Mouse (Mus musculus): Measurements from ENCODE around the gene Riox2.

The Riox2 gene

DNA sequence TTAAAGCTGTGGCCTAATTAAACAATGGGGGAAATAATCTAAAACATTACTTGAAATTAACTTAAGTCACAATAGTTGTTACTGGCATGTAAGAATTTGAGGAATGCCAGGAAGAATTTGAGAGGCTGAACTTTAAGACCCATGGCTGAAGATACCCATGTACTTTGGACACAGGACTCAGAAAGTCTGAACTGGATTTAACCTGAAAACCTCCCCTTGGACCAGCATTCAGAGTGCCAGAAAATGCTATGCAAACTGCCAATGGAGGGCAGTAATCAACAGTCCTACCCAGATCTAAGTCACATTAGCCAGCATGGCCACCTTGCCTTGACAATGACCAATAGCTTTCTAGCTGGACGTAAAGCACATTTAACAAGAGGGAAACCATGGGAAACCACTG is 26.4 kb downstream of the Riox2 start:
- Histone ChIP-seq H3K27me3 (ENCODE audit: insufficient read depth, low read length) (no peaks in the 10 kb centered on the region), H3K9me3 (ENCODE audit: low read length) (no peaks in the 10 kb centered on the region), H3K4me1 (replicated peaks; ENCODE audit: low read depth, low read length) (peaks cover 33% of the 10 kb centered on the region), H3K4me3 (replicated peaks; ENCODE audit: low read length) (no peak overlapping the region), H3K36me3 (ENCODE audit: insufficient read depth, low read length) (peaks cover 61% of the 10 kb centered on the region)
- TF ChIP-seq POU5F1 (IDR thresholded peaks at IDR 0.05; ENCODE audit: borderline replicate concordance, low read length), result no peak
- no peak for TF ChIP-seq NANOG (IDR thresholded peaks at IDR 0.05; ENCODE audit: borderline replicate concordance, low read length)
- no peak for TF ChIP-seq CTCF (conservative IDR thresholded peaks at IDR 0.05; ENCODE audit: low read length)

DNA sequence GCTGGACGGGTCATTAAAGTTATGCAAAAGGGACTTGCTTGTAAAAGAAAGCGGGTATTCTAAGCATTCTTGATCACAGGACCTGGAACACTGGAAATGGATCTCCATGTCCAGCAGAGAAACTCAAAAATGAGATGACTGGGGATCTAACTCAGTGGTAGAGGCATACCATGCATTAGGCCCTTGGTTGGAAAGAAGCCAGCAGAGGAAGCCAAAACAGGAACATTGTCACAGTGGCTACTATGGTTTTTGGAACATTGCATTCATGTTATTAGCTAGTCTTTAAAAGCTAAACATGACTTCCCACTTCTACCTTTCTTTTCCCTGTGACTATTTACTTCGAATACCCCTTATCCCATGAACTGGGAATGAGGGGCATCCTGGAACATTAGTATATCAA is 27.6 kb downstream of the Riox2 start:
- H3K27me3 ChIP-seq (ENCODE audit: insufficient read depth, low read length), result no peaks in the 10 kb centered on the region
- TF ChIP-seq POU5F1 (IDR thresholded peaks at IDR 0.05; ENCODE audit: borderline replicate concordance, low read length) (no peak), NANOG (IDR thresholded peaks at IDR 0.05; ENCODE audit: borderline replicate concordance, low read length) (no peak), CTCF (conservative IDR thresholded peaks at IDR 0.05; ENCODE audit: low read length) (no peak)
- no peaks in the 10 kb centered on the region for H3K9me3 ChIP-seq (ENCODE audit: low read length)
- H3K36me3 ChIP-seq (ENCODE audit: insufficient read depth, low read length), result peaks cover 59% of the 10 kb centered on the region
- no peak overlapping the region for H3K4me3 ChIP-seq (replicated peaks; ENCODE audit: low read length)
- peaks cover 22% of the 10 kb centered on the region for H3K4me1 ChIP-seq (replicated peaks; ENCODE audit: low read depth, low read length)

DNA sequence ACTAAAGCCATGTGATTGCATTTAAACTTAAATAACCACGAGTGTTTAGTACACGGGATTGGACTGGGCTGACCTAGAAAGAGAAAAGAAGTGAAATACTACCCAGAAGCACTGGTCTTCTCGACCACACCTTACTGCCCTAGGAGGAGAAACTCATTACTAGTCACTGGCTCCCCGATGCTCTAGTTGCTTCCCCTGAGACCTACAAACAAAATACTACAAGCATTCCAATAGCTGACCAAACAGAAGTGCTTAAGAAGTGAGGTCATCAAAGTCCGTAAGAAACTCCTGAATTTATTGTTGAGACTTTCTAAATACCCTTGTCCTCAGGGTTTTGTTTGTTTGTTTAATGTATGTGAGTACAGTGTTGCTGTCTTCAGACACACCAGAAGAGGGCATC is 38.3 kb downstream of the Riox2 start:
- H3K27me3 ChIP-seq (ENCODE audit: insufficient read depth, low read length), result no peaks in the 10 kb centered on the region
- TF ChIP-seq CTCF (conservative IDR thresholded peaks at IDR 0.05; ENCODE audit: low read length) (no peak), POU5F1 (IDR thresholded peaks at IDR 0.05; ENCODE audit: borderline replicate concordance, low read length) (no peak), NANOG (IDR thresholded peaks at IDR 0.05; ENCODE audit: borderline replicate concordance, low read length) (no peak)
- no peak overlapping the region for H3K4me3 ChIP-seq (replicated peaks; ENCODE audit: low read length)
- peaks cover 11% of the 10 kb centered on the region for H3K36me3 ChIP-seq (ENCODE audit: insufficient read depth, low read length)
- no peaks in the 10 kb centered on the region for H3K9me3 ChIP-seq (ENCODE audit: low read length)
- H3K4me1 ChIP-seq (replicated peaks; ENCODE audit: low read depth, low read length), result 0 out of 2 replicates have a peak, but pooled peaks cover 5% of the 10 kb centered on the region

GRCm38 (mm10) chr16:59515169-59515568 is 43.6 kb downstream of the Riox2 start:
- H3K36me3 ChIP-seq (ENCODE audit: insufficient read depth, low read length), result 0 out of 2 replicates have a peak, but pooled peaks cover 14% of the 10 kb centered on the region
- H3K9me3 ChIP-seq (ENCODE audit: low read length), result no peaks in the 10 kb centered on the region
- peaks cover 9% of the 10 kb centered on the region for H3K4me1 ChIP-seq (replicated peaks; ENCODE audit: low read depth, low read length)
- TF ChIP-seq CTCF (conservative IDR thresholded peaks at IDR 0.05; ENCODE audit: low read length) (no peak), NANOG (IDR thresholded peaks at IDR 0.05; ENCODE audit: borderline replicate concordance, low read length) (no peak), POU5F1 (IDR thresholded peaks at IDR 0.05; ENCODE audit: borderline replicate concordance, low read length) (no peak)
- H3K4me3 ChIP-seq (replicated peaks; ENCODE audit: low read length), result no peak overlapping the region
- no peaks in the 10 kb centered on the region for H3K27me3 ChIP-seq (ENCODE audit: insufficient read depth, low read length)

DNA sequence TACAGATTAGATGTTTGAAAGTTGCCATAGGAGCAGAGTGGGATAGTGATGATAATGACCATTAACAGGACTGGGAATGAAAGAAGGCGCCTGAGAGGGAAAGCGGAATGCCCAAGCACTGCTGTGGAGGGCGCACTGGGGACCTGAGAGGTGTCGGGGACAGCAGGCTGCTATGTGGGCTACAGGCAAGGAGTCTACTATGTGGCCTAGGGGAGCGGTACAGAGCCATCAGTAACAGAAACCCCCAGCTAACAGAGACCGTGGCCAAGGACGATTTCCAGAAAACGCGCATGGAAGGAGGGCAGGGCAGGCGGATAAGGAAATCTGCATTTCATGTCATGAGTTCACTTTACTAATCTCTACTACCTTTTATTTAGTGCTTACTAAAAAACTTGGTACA is 45.4 kb downstream of the Riox2 start:
- H3K9me3 ChIP-seq (ENCODE audit: low read length), result no peaks in the 10 kb centered on the region
- peaks cover 9% of the 10 kb centered on the region for H3K4me1 ChIP-seq (replicated peaks; ENCODE audit: low read depth, low read length)
- peaks cover 17% of the 10 kb centered on the region for H3K36me3 ChIP-seq (ENCODE audit: insufficient read depth, low read length)
- TF ChIP-seq NANOG (IDR thresholded peaks at IDR 0.05; ENCODE audit: borderline replicate concordance, low read length) (no peak), CTCF (conservative IDR thresholded peaks at IDR 0.05; ENCODE audit: low read length) (no peak), POU5F1 (IDR thresholded peaks at IDR 0.05; ENCODE audit: borderline replicate concordance, low read length) (no peak)
- no peak overlapping the region for H3K4me3 ChIP-seq (replicated peaks; ENCODE audit: low read length)
- no peaks in the 10 kb centered on the region for H3K27me3 ChIP-seq (ENCODE audit: insufficient read depth, low read length)

DNA sequence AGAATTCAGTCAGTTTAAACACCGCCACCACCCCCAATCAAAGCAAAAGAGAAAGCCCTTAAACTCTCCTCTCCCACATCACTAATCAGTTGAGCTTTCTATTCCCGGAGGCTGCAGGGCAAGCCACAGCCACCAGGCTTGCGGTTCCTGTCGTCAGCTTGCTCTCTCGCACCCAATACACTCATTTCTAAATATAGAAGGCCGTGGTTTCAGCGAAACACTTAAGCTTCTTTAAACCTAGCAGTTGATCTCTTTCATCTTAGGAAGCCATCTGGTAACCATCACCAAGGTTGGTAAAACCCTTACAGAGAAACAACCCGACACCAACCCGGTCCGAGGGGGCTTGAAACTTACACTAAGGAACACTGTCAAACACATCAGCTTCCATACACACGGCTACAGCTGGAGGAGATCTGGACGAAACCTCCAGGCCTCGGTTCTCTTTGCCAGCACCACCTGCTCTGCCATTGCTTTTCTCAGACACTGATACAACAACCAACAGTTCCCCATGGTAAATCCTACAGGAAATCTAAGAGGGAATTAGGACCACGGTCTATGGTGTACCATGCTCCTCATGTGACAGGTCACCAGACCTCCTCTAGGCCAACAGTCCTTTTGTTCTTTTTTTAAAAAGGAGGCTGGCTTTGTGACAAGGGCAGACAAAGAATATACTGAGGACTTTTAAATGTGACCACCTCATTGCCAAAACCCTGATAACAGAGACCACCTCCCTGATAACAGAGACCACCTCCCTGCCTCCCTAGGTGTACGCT is 46.1 kb downstream of the Riox2 start:
- Histone ChIP-seq H3K9me3 (ENCODE audit: low read length) (no peaks in the 10 kb centered on the region), H3K4me3 (replicated peaks; ENCODE audit: low read length) (no peak overlapping the region), H3K27me3 (ENCODE audit: insufficient read depth, low read length) (no peaks in the 10 kb centered on the region), H3K4me1 (replicated peaks; ENCODE audit: low read depth, low read length) (peaks cover 9% of the 10 kb centered on the region), H3K36me3 (ENCODE audit: insufficient read depth, low read length) (peaks cover 18% of the 10 kb centered on the region)
- no peak for TF ChIP-seq NANOG (IDR thresholded peaks at IDR 0.05; ENCODE audit: borderline replicate concordance, low read length)
- no peak for TF ChIP-seq CTCF (conservative IDR thresholded peaks at IDR 0.05; ENCODE audit: low read length)
- no peak for TF ChIP-seq POU5F1 (IDR thresholded peaks at IDR 0.05; ENCODE audit: borderline replicate concordance, low read length)

DNA sequence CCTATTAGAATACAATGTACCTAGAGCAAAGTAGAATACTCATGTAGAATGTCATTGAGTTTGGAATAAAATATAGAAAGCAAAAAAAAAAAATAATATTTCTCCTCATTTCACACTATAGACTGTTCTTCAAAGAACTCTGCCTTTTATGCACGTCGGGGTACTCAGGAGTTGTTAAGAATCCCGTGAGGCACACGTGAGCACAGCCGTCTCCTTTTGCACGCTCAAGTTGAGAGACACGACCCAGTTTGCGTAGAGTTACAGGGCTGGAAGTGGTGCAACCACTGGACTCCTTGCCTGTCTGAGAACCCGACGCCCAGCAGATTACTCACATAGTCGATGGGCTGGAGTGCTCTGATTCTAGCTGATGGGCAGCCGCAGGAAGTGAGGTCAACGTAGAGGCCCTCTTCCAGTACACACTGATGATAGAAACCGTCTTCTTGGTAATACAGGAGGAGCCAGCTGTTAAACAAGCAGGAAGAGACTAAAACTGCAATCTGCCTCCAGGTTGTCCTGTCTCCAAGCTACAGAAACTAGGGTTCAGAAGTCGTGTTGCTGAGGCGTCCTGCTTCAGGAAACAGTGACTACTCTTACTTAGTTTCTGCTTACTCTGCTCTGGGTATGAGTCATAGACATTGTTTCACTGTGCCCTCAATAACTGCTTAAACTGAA is 50.3 kb downstream of the Riox2 start:
- H3K4me1 ChIP-seq (replicated peaks; ENCODE audit: low read depth, low read length), result peaks cover 7% of the 10 kb centered on the region
- TF ChIP-seq POU5F1 (IDR thresholded peaks at IDR 0.05; ENCODE audit: borderline replicate concordance, low read length) (no peak), CTCF (conservative IDR thresholded peaks at IDR 0.05; ENCODE audit: low read length) (no peak), NANOG (IDR thresholded peaks at IDR 0.05; ENCODE audit: borderline replicate concordance, low read length) (no peak)
- no peaks in the 10 kb centered on the region for H3K9me3 ChIP-seq (ENCODE audit: low read length)
- H3K4me3 ChIP-seq (replicated peaks; ENCODE audit: low read length), result no peak overlapping the region
- peaks cover 16% of the 10 kb centered on the region for H3K36me3 ChIP-seq (ENCODE audit: insufficient read depth, low read length)
- H3K27me3 ChIP-seq (ENCODE audit: insufficient read depth, low read length), result no peaks in the 10 kb centered on the region

DNA sequence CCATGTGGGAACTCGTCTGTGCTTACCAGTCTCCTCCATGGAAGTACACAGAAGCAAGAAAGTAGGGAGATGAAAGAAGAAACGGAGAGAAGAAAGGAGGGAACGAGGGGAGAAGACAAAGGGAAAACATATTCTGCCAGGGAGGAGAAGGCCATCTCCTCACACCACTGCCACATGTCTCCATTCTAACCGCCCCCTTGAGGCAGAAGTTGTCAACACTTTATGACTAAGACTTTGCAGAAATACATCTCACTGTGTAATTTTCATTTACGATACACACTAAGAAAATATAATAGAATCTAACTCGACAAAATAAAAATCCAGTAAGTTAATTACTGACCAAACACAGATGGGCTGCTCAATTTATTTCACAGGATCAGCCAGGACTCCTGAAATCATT is 55.4 kb downstream of the Riox2 start:
- Histone ChIP-seq H3K4me1 (replicated peaks; ENCODE audit: low read depth, low read length) (peaks cover 15% of the 10 kb centered on the region), H3K27me3 (ENCODE audit: insufficient read depth, low read length) (peaks cover 2% of the 10 kb centered on the region; the same call in 1 of the 2 replicates), H3K4me3 (replicated peaks; ENCODE audit: low read length) (no peak overlapping the region), H3K36me3 (ENCODE audit: insufficient read depth, low read length) (peaks cover 2% of the 10 kb centered on the region), H3K9me3 (ENCODE audit: low read length) (no peaks in the 10 kb centered on the region)
- TF ChIP-seq CTCF (conservative IDR thresholded peaks at IDR 0.05; ENCODE audit: low read length), result no peak
- TF ChIP-seq POU5F1 (IDR thresholded peaks at IDR 0.05; ENCODE audit: borderline replicate concordance, low read length), result no peak
- no peak for TF ChIP-seq NANOG (IDR thresholded peaks at IDR 0.05; ENCODE audit: borderline replicate concordance, low read length)
